Mouse (Mus musculus): ENCODE results near the gene Spry1.

Spry1 gene

DNA sequence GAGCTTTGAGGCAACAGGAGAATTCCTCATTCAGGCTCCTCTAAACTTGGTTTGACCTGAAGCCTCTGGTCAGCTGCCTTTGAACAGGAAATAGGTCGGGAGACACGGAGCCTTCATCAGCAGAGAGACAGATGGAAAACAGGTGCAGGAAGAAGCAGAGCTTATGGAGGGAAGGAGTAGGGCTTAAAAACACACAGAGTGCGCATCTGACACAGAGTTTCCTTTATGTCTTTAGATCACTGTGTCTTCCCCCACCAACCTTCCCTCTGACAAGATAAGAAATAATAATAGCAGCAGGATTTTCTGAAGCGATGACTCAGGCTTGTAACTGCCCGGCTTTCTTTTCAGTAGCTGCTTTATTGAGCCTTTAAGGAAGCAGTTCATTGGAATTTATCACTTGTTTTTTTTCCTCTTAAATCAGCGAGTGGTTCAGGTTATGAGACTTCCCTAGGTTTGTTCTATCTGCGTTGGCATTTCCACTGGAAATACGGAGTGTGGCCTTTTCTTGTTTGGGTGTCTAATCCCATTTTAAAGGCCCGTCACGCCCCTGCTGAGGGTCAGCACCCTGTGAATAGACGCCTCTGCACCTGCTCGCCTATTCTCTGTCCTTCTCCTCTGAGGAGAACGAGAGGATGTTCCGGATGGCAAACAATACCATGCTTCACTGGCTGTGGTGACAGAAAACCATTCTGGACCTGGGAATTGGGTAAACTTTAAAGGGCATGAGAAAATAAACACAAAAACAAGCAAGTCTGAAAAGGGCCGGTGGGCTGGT, 32.7 kb downstream of the Spry1 start:
- no peak for DNase-seq (ENCODE audit: low spot score)

DNA sequence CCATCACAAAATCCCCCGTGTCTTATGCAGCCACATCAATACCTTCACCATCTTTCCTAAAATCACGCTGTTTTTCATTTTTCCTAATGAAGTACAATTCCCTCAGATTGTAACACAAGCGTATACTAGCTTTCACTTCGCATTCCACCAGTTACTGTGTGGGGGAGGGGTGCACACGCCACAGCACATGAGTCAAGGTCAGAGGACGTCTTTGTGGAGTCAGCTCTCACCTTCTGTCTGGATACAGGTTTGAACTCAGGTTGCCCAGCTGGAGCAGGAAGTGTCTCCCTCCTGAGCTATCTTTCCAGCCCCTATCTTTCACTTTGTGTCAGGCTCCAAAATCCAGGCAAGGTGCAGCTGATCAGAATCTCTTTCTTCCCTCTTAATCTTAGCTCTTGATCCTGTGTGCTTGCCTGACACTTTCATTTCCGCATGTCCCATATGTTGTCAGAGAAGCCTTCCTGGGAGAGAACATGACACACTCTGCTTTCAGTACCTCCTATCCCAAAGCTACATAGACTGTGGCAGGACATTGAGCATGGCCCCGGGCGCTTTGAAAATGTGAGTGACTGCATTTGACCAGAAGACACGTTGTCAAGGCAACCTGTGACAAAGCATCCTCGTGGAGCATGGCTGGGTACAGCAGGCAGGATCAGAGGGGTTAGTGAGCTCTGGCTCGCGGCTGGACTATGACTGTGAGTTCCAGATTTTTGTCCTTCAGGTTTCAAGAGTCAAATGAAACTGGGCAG, 33.9 kb downstream of the Spry1 start:
- no peak for DNase-seq (ENCODE audit: low spot score)

DNA sequence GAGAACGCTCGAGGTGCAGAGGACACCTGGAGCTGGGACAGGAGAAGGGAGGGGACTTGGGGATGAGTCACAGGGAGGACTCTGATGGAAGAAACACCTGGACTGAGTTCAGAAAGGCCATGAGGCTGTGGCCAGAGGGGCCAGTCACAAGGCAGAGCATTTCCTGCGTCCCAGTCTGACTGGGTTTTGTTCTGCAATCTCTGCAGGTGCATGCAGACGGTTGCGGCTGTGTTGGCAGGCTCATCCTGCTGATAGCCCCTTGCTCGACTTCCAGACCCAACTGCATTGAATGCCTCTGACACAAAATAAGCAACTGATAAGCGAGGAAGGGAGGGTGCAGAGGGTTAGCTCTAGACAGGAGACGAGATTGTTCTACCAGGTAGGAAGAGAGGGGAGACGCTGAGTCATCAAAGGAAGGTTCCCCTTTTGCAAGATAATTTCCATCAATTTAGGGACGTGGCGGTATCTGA, 35.3 kb downstream of the Spry1 start:
- DNase-seq (ENCODE audit: low spot score), result no peak

DNA sequence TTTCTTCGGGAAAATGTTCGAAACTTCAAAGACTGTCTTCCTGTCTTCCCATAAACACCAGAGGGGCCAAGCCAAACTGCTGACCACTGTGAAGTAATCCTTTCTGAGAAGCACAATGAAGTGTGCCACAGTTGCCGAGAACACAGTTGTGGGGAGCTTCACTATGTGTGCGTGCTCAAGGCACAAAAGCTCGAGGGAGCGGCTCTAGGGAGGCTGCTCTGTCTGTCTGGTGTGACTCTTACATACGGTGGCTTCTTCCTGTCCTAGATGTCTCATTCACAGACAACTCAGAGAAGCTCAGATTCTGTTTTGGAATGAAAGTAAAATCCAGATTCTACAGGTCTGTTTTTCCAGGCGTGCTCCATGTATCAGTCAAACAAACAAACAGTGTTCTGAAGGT, 36.5 kb downstream of the Spry1 start:
- DNase-seq (ENCODE audit: low spot score), result no peak

GRCm38 (mm10) chr3:37686219-37686618, 46.5 kb downstream of the Spry1 start:
- DNase-seq (ENCODE audit: low spot score), result no peak

- no peak for DNase-seq (ENCODE audit: low spot score)
Measured at GRCm38 (mm10) chr3:37686751-37687150, 47.0 kb downstream of the Spry1 start.

DNA sequence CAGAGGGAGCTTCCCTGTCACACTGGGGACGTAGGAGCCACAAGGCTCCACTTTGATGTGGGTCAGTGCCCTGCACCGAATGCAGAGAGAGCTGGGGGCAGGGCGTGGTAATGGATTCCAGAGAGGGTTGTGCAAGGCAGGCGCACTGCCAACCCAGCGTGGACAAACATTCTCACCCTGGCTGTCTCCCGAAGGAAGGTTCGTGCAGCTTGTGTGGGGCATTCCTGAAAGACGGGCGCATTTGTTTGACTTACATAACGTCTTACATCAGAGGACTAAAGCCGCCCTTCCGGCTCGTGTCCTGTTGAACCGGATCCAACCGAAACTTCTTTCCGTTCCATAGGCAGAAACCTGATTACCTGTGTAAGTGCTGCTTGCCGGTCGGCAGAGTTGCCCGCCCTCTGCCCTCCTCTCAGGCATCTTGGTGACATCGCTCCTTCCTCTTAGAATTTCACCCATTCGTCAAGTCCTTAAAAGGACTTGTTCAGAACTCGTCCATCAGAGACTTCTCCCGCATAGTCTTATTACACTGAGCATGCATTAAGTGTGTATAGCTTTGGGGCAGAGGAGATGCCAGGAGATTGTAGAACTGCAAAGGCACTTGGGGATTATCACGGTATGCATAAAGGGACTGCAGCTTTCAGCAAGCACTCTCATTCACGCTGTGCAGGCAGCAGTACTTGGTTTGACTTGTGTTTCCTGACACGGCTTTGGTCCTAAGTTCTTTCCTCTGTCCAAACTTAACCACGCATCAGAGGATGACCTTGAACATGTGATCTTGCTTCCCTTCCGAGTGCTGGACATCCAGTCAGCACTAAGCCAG, 47.6 kb downstream of the Spry1 start:
- peak; percentile 37 for DNase-seq (ENCODE audit: low spot score)

DNA sequence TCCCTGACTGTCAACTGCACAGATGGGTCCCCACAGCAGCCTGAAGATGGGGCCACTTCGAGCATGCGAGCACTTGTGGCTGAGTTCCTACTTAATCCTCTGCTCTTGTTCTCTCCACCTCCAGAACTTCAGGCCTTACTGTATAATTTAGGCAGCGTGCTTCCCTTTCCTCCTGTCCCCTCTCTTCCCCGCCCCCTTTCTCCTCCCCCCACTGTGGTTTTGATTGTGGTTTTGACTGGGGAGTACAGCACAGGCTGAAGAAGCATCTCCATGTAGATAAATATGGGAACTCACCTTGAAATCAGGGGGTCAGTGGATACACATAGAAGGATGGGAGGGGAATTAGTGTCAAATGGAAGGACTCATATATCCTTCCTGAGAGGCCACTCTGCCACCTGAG, 53.2 kb downstream of the Spry1 start:
- no peak for DNase-seq (ENCODE audit: low spot score)

DNA sequence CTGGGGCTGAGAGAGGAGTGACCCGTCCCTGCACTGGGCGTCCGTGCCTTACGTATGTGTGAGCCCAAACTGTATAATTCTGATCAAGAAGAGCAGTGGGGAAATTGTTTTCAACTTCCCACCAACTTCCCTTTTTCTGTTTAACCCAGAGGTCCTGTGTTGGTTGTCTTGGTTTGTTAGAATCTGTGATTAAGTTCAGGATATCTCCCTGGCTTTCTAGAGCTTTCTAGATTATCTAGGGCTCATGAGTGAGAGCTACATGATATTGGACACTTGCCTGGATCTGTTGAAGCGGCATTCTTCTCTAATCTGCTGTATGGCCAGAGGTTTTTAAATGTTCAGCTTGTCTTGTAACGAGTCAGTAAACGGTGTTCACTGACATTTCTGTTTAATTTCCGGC, 53.8 kb downstream of the Spry1 start:
- no peak for DNase-seq (ENCODE audit: low spot score)
